Mouse (Mus musculus) limb, embryonic 15.5 days (tissue): ENCODE measurements around the gene Nck1. TPM values are rescaled to one million over a fixed set of nuclear protein-coding genes. Genes with fewer than 3 reads are reported as not detected.

Source experiments
- ATAC-seq: fragments of 200-750 bp; cut with Nextera tagmentation; 2 replicates; pipeline ENCODE4 v1.8.0; 2017; ENCODE audit warnings: low read depth, moderate TSS enrichment; ENCODE audit not compliant: insufficient number of reproducible peaks, low FRiP score, low TSS enrichment
- H3K27ac ChIP-seq: fragments of 300-500 bp; sonication (generic); 2 replicates; pipeline ENCODE4 v1.5.1; 2015; ENCODE audit warnings: moderate library complexity, mild to moderate bottlenecking, inconsistent platforms
- H3K27me3 ChIP-seq: fragments of 300-500 bp; sonication (generic); 2 replicates; pipeline ENCODE4 v1.6.1; 2015; ENCODE audit warnings: inconsistent platforms
- H3K36me3 ChIP-seq: fragments of 300-500 bp; sonication (generic); 2 replicates; pipeline ENCODE4 v1.6.1; 2015; ENCODE audit warnings: inconsistent platforms
- H3K4me1 ChIP-seq: fragments of 300-500 bp; sonication (generic); 2 replicates; pipeline ENCODE4 v1.6.1; 2015; ENCODE audit warnings: inconsistent platforms
- H3K4me2 ChIP-seq: fragments of 300-500 bp; sonication (generic); 2 replicates; pipeline ENCODE4 v1.6.1; 2015; ENCODE audit warnings: mild to moderate bottlenecking, inconsistent platforms
- H3K4me3 ChIP-seq: fragments of 300-500 bp; sonication (generic); 2 replicates; pipeline ENCODE4 v1.5.1; 2015; ENCODE audit warnings: mild to moderate bottlenecking, inconsistent platforms
- H3K9ac ChIP-seq: fragments of 300-500 bp; sonication (generic); 2 replicates; pipeline ENCODE4 v1.6.1; 2015; ENCODE audit warnings: inconsistent platforms
- H3K9me3 ChIP-seq: fragments of 300-500 bp; sonication (generic); 2 replicates; pipeline ENCODE4 v1.6.1; 2016; ENCODE audit warnings: inconsistent platforms
- WGBS: fragments of 180-500 bp; shearing (Covaris S2); methylation state at CpG from one replicate; pipeline ENCODE4 v1.1.7; 2015; 5-methylcytosine and 5-hydroxymethylcytosine counted together
- polyA plus RNA-seq: library from polyadenylated mRNA; unstranded; fragments of >200 nt; fragmentation: Nextera tagmentation; extraction: Ambion mirVana; gene quantifications from 2 replicates; pipeline ENCODE4 v1.2.1, GENCODE M21; 2015

The Nck1 gene
- polyA plus RNA-seq, 1 experiment from 2014 or later = 71.6 TPM

- Histone ChIP-seq H3K9ac (no peak overlapping the region), H3K27me3 (no peaks in the 10 kb centered on the region), H3K27ac (no peak overlapping the region), H3K9me3 (no peaks in the 10 kb centered on the region), H3K36me3 (peaks cover 5% of the 10 kb centered on the region; the same call in 1 of the 2 replicates), H3K4me3 (no peak overlapping the region), H3K4me1 (peaks cover 2% of the 10 kb centered on the region; the same call in 1 of the 2 replicates), H3K4me2 (no peak overlapping the region)
- ATAC-seq = no peak
- WGBS = 77% methylated on average over 3 of the region's 3 CpGs
Observed at GRCm38 (mm10) chr9:100532847-100533505, 13.0 kb downstream of the Nck1 start.

- Histone ChIP-seq H3K9ac (no peak overlapping the region), H3K4me1 (peaks cover 2% of the 10 kb centered on the region; the same call in 1 of the 2 replicates), H3K27ac (no peak overlapping the region), H3K4me3 (no peak overlapping the region), H3K27me3 (no peaks in the 10 kb centered on the region), H3K36me3 (peaks cover 5% of the 10 kb centered on the region; the same call in 1 of the 2 replicates), H3K4me2 (no peak overlapping the region), H3K9me3 (no peaks in the 10 kb centered on the region)
- ATAC-seq = no peak
- 65% methylated on average over 1 of the region's 1 CpGs for WGBS
Observed at GRCm38 (mm10) chr9:100531296-100531695, 14.6 kb downstream of the Nck1 start.

- ATAC-seq = no peak
- Histone ChIP-seq H3K27ac (no peak overlapping the region), H3K9me3 (no peaks in the 10 kb centered on the region), H3K4me3 (no peak overlapping the region), H3K27me3 (no peaks in the 10 kb centered on the region), H3K36me3 (peaks cover 5% of the 10 kb centered on the region; the same call in 1 of the 2 replicates), H3K4me2 (no peak overlapping the region), H3K9ac (no peak overlapping the region), H3K4me1 (no peaks in the 10 kb centered on the region)
- 84% methylated on average over 2 of the region's 2 CpGs for WGBS
Observed at GRCm38 (mm10) chr9:100525225-100525624, 20.7 kb downstream of the Nck1 start.

- whole genome bisulfite sequencing = 75% methylated on average over 2 of the region's 2 CpGs
- H3K27ac ChIP-seq = no peak overlapping the region
- no peaks in the 10 kb centered on the region for H3K27me3 ChIP-seq
- no peaks in the 10 kb centered on the region for H3K36me3 ChIP-seq
- H3K4me1 ChIP-seq = no peaks in the 10 kb centered on the region
- H3K9ac ChIP-seq = no peak overlapping the region
- H3K4me3 ChIP-seq = no peak overlapping the region
- no peak for ATAC-seq
- H3K9me3 ChIP-seq = no peaks in the 10 kb centered on the region
- no peak overlapping the region for H3K4me2 ChIP-seq
Observed at GRCm38 (mm10) chr9:100522029-100522428, 23.9 kb downstream of the Nck1 start.

GRCm38 (mm10) chr9:100520586-100520985 is 25.3 kb downstream of the Nck1 start:
- no peak overlapping the region for H3K4me3 ChIP-seq
- H3K27me3 ChIP-seq = no peaks in the 10 kb centered on the region
- H3K9me3 ChIP-seq = no peaks in the 10 kb centered on the region
- no peak for ATAC-seq
- no peak overlapping the region for H3K9ac ChIP-seq
- no peak overlapping the region for H3K27ac ChIP-seq
- no peaks in the 10 kb centered on the region for H3K36me3 ChIP-seq
- no peak overlapping the region for H3K4me2 ChIP-seq
- WGBS = 4% methylated on average over 2 of the region's 2 CpGs
- H3K4me1 ChIP-seq = no peaks in the 10 kb centered on the region

- Histone ChIP-seq H3K36me3 (no peaks in the 10 kb centered on the region), H3K9ac (no peak overlapping the region), H3K27me3 (no peaks in the 10 kb centered on the region), H3K4me1 (no peaks in the 10 kb centered on the region), H3K4me2 (no peak overlapping the region), H3K4me3 (no peak overlapping the region), H3K27ac (no peak overlapping the region), H3K9me3 (no peaks in the 10 kb centered on the region)
- WGBS = 94% methylated on average over 3 of the region's 3 CpGs
- ATAC-seq = no peak
Observed at GRCm38 (mm10) chr9:100520012-100520411, 25.9 kb downstream of the Nck1 start.

- no peaks in the 10 kb centered on the region for H3K27me3 ChIP-seq
- no peak overlapping the region for H3K27ac ChIP-seq
- WGBS = 86% methylated on average over 2 of the region's 2 CpGs
- H3K4me1 ChIP-seq = no peaks in the 10 kb centered on the region
- ATAC-seq = no peak
- H3K9me3 ChIP-seq = no peaks in the 10 kb centered on the region
- no peak overlapping the region for H3K4me3 ChIP-seq
- no peak overlapping the region for H3K4me2 ChIP-seq
- H3K9ac ChIP-seq = no peak overlapping the region
- H3K36me3 ChIP-seq = 0 out of 2 replicates have a peak, but pooled peaks cover 2% of the 10 kb centered on the region
Observed at GRCm38 (mm10) chr9:100507581-100507980, 38.4 kb downstream of the Nck1 start.

- H3K4me2 ChIP-seq = no peak overlapping the region
- WGBS = 23% methylated on average over 2 of the region's 2 CpGs
- H3K27me3 ChIP-seq = no peaks in the 10 kb centered on the region
- H3K36me3 ChIP-seq = peaks cover 4% of the 10 kb centered on the region; the same call in 1 of the 2 replicates
- H3K4me1 ChIP-seq = no peaks in the 10 kb centered on the region
- no peak overlapping the region for H3K27ac ChIP-seq
- H3K9me3 ChIP-seq = no peaks in the 10 kb centered on the region
- no peak overlapping the region for H3K9ac ChIP-seq
- no peak overlapping the region for H3K4me3 ChIP-seq
- no peak for ATAC-seq
Observed at GRCm38 (mm10) chr9:100506652-100507051, 39.3 kb downstream of the Nck1 start.

GRCm38 (mm10) chr9:100505498-100505897 is 40.4 kb downstream of the Nck1 start:
- Histone ChIP-seq H3K4me2 (no peak overlapping the region), H3K4me1 (no peaks in the 10 kb centered on the region)
- 72% methylated on average over 4 of the region's 4 CpGs for WGBS

GRCm38 (mm10) chr9:100493611-100494261 is 52.2 kb downstream of the Nck1 start:
- no peak for ATAC-seq
- H3K27ac ChIP-seq = no peak overlapping the region
- no peaks in the 10 kb centered on the region for H3K27me3 ChIP-seq
- no peaks in the 10 kb centered on the region for H3K9me3 ChIP-seq
- 82% methylated on average over 5 of the region's 5 CpGs for WGBS
- no peak overlapping the region for H3K4me2 ChIP-seq
- H3K4me1 ChIP-seq = peaks cover 6% of the 10 kb centered on the region; the same call in 1 of the 2 replicates
- no peak overlapping the region for H3K9ac ChIP-seq
- H3K4me3 ChIP-seq = no peak overlapping the region
- peaks cover 8% of the 10 kb centered on the region for H3K36me3 ChIP-seq

More at GRCm38 (mm10) chr9:100505498-100505897, 40.4 kb downstream of the Nck1 start:
- Histone ChIP-seq H3K4me3 (no peak overlapping the region), H3K36me3 (peaks cover 10% of the 10 kb centered on the region; the same call in 1 of the 2 replicates), H3K9ac (no peak overlapping the region), H3K27me3 (no peaks in the 10 kb centered on the region), H3K9me3 (no peaks in the 10 kb centered on the region), H3K27ac (no peak overlapping the region)
- no peak for ATAC-seq

- WGBS = 83% methylated on average over 1 of the region's 1 CpGs
- H3K4me2 ChIP-seq = no peak overlapping the region
- peaks cover 6% of the 10 kb centered on the region; the same call in 1 of the 2 replicates for H3K4me1 ChIP-seq
- H3K27ac ChIP-seq = no peak overlapping the region
- H3K27me3 ChIP-seq = no peaks in the 10 kb centered on the region
- no peak for ATAC-seq
- no peaks in the 10 kb centered on the region for H3K9me3 ChIP-seq
- no peak overlapping the region for H3K4me3 ChIP-seq
- peaks cover 2% of the 10 kb centered on the region; the same call in 1 of the 2 replicates for H3K36me3 ChIP-seq
- no peak overlapping the region for H3K9ac ChIP-seq
Observed at GRCm38 (mm10) chr9:100491424-100491823, 54.5 kb downstream of the Nck1 start.

- 92% methylated on average over 6 of the region's 6 CpGs for WGBS
- no peaks in the 10 kb centered on the region for H3K9me3 ChIP-seq
Observed at GRCm38 (mm10) chr9:100488969-100489368, 57.0 kb downstream of the Nck1 start.

More at GRCm38 (mm10) chr9:100488969-100489368, 57.0 kb downstream of the Nck1 start:
- 0 out of 2 replicates have a peak overlapping the region, but pooled peaks have one; percentile 47 for H3K27ac ChIP-seq
- peaks cover 10% of the 10 kb centered on the region; the same call in 1 of the 2 replicates for H3K4me1 ChIP-seq
- H3K4me2 ChIP-seq = no peak overlapping the region
- no peak for ATAC-seq
- no peak overlapping the region for H3K9ac ChIP-seq
- H3K36me3 ChIP-seq = no peaks in the 10 kb centered on the region; the same call in 1 of the 2 replicates
- H3K4me3 ChIP-seq = no peak overlapping the region
- H3K27me3 ChIP-seq = no peaks in the 10 kb centered on the region
